Mouse (Mus musculus): ENCODE results near the gene Unc13b.

Gene Unc13b

GRCm38 (mm10) chr4:43058753-43059654 lies at the start of gene Unc13b:
Gene Unc13b (plus strand): TSS chr4:43058953.
- peak; percentile 95 to 98 for DNase-seq

DNA sequence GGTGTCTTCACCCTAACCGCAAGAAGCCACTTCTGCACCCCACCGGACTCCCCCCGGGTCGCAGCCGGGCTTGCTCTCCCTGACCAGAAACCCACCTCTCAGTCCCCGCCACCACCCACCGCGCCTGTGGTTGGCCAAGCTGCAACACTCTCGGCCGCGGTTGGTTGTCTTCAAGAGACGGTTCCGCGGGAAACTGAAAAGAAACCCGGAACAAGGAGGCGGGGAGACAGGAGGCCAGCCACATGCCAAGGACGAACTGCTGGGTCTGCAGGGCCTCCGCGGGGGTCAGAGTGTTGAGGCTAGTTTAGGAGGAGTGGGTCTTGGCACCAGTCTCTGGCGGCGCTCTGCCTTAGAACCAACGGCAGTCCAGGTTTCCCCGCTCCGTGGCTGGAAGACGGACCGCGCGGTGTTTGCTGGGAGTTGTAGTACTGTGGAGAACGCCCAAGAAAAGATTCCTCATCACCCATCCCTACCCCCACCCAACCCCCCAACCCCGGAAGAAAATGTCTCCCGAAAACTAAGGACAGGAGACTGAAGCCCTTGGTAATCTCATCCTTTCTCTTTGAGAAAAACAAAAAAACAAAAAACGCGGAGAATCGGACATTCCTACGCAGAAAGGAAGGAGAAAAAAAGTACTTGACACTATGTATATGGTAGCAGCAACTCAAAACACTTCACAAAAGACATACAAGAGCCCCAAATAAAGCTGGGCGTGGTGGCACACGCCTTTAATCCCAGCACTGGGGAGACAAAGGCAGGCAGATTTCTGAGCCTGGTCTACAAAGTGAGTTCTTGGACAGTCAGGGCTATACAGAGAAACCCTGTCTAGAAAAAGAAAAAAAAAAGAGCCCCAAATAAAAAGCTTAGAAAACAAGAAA lies 48.4 kb upstream of the Unc13b start, which contains the start of gene Fancg:
Gene Fancg, minus strand, starts transcription at position 346 of the 878 bp plus-strand sequence.
- peak; percentile 85 to 87 for DNase-seq

DNA sequence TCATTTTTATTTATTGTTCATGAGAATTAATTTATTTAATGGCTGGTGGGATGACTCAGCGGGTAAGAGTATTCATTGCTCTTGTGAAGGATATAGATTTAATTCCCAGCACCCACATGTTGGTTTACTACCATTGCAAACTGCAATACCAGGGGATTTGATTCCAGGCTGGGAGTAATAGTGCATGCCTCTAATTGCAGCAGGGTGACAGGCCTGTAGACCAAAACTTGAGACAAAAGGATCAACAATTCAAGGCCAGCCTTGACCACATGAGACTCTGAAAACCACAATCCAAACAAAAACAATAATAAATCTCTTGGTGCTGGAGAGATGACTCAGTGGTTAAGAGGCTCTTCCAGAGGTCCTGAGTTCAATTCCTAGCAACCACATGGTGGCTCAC lies 46.7 kb upstream of the Unc13b start:
- no peak for DNase-seq

DNA sequence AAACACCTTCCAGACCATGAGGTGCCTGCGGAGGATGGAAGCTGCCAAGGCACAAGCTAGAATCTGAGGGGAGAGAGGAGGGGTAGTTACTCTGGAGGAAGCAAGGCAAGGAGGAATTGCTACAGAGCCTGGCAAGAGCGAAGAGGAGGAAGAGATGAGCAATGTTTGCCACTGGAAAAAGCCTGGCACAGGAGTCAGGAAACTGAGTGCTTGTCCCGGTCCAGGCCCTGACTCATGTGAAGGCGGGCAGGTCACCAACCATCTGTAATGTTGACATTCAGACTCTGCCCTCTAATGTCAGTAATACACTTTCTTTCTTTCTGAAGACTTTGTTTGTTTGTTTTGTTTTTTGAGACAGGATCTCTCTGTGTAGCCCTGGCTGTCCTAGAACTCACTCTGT lies 40.6 kb upstream of the Unc13b start:
- DNase-seq: no peak

DNA sequence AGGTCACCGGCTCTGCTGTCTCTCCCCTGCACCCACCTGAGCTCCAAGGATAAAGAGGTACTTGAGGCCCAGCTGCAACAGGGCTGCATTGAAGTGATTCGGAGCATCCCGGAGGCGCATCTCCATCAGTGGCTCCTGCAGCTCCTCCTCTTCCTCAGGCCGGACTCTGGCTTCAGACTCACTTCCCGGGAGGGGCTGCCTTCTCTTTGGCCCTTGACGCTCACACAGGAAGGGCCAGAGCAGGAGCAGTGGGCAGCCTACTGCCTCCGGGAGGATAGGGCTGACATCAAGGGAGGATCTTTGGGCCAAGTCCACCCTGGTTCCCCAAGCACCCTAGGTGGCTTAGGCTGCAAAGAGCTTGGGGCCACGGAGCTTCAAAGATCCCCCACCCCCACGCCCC lies 39.6 kb upstream of the Unc13b start:
- DNase-seq: no peak

GRCm38 (mm10) chr4:43019641-43020465 lies 38.9 kb upstream of the Unc13b start:
- DNase-seq: no peak

DNA sequence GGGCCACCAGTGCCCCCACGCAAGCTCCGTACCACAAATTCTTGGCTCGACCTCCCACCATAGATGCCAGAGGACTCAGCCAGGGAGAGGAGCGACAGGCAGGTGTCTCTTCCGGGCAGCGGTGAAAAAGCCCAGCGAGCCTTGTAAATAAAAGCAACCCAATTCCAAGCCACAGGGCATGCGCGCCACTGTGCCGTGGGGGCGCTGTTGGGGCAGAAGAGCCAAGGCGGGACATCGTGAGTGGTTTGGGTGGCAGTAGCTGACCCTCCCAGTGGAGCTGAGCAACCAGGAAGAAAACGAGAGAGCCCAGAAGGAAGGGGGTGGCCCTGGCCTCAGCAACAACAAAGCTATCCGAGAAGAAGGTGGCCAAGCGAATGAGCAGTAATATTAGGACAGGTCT lies 37.9 kb upstream of the Unc13b start:
- DNase-seq: no peak

GRCm38 (mm10) chr4:43021341-43021740 lies 37.4 kb upstream of the Unc13b start:
- peak in 1 of 2 experiments; percentile 66 for DNase-seq

DNA sequence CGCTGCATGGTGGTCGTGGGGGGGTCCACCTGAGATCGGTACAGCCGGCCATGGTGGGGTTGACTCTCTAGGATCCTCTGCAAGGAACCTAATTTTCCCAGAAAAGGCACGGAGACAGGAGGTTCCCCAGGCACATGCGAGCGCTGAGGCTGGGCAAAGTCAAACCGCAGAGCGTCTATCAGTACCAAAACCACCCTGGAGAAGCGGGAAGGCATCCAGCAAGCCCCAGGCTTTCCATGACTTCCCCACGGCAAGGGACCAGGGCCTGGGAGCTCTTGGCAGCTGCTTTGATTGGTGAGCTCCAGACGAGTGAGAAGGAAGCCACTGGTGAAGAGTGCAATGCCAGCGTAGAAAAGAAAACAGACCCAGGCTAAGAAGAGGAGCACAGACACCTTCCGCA lies 34.1 kb upstream of the Unc13b start:
- peak; percentile 46 to 54 for DNase-seq

GRCm38 (mm10) chr4:43025084-43025960 lies 33.4 kb upstream of the Unc13b start, which contains the start of gene Pigo:
Gene Pigo (minus strand): TSS chr4:43025819.
- DNase-seq: peak; percentile 99

GRCm38 (mm10) chr4:43029121-43029520 lies 29.6 kb upstream of the Unc13b start:
- DNase-seq: no peak

GRCm38 (mm10) chr4:43029749-43030148 lies 29.0 kb upstream of the Unc13b start:
- DNase-seq: no peak

DNA sequence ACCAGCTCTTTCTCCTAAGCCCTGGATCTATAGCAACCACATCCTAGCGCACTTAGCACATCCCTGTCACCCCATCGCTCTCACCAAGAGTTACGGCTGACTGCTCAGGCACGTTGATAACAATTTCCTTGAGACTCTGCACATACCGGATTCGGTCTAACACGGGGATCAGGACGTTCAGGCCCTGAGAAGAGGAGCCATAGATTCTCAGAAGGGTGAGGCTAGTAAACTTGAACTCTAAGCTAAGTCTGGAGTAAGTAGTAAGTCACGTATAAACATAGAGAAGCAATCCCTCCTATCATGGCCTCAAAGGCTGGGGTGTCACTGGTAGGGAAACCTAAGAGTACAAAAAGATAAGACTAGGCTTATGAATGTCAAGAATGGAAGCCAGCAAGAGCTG lies 28.4 kb upstream of the Unc13b start:
- no peak for DNase-seq

DNA sequence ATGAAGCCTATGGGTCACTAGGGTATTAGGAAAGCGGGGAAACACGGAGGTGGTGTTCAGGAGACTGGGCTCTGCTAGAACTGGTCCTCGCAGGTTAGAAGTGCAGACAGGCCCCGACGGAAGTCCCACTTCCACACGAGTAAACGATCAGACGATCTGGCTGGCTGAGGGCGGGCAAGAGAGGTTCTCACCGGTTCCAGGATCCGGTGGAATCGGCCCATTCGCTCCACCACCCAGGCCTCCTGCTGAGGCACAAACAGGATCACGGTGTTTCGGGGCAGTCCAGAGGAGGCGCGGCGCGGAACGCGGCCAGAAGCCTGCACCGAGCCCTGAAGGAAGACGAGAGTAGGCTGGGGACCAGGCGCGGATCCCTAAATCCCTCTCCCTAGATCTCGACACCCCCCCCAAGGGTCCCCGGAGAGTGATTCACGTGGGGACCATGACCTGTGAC lies 27.9 kb upstream of the Unc13b start:
- DNase-seq: peak in 1 of 2 experiments; percentile 68

- peak; percentile 91 to 96 for DNase-seq
Observed at GRCm38 (mm10) chr4:43031237-43031995, 27.3 kb upstream of the Unc13b start, which contains the start of gene Stoml2. Gene Stoml2 (minus strand): TSS chr4:43031710.

DNA sequence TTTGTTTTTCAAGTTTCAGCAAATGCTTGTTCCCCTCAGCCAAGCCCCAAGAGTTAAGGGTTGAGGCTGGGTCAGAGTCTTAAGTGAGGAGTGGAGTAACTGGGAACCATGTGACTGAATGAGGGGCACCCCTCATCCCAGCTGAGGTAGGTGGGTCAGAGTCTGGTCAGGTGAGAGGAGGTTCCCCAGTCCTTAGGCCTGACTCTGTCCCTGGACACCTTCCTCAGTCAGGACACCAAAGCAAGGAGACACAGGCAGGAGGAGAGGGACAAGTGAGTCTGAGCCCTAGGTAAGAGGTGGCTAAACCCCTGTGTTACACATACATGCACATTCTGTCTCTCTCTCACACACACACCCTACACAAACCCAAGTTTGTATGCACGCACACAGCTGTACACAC lies 26.3 kb upstream of the Unc13b start:
- DNase-seq: no peak

GRCm38 (mm10) chr4:43033481-43033880 lies 25.3 kb upstream of the Unc13b start:
- no peak for DNase-seq

DNA sequence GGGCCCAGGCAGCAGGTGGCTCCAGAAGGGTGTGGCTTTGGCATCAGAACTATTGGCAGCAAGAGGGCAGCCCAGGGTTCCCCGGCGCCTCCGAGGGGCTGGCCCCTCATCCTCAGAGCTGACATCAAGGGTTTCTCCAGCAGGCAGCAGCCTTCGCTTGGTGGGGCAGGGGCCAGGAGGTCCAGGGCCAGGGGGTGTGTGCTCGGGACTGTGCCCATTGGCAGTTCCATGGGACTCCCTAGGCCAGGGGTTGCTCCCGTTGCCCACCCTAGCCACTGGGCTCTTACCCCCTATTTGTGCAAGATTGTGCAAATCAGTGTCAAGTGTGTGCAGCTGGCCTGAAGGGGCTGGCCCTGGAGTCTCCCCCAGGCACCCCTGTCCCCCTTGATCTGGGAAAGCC lies 22.9 kb upstream of the Unc13b start:
- no peak for DNase-seq

- DNase-seq: no peak
Observed at GRCm38 (mm10) chr4:43036356-43036755, 22.4 kb upstream of the Unc13b start.

DNA sequence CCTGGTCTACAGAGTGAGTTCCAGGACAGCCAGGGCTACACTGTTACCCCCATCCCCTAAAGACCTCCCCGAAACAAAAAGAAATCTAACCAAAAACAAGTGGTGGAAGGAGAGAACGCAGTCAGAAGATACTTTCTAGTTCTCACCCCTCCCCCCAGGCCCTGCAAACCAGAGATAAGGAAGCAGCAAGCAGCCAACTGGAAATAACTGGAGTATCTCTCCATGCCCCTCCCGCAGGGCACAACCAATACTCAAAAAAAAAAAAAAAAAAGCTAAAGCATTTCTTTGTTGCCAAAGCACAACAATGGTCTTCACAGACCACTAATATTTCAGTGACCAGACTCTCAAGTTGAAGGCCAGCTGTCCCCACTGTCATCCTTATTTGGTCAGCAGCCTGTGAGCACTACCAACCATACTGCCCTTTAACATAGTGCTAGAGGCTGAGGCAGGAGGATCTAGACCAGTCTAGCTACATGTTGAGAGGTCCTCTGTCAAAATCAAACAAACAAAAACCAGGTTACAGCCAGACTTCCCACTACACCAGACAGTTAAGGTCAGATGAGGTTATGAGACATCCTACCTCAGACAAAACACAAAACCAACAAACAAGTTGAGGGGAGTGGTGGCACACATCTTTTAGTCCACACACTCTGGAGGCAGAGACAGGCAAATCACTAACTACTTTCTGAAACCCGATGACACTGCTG lies 20.7 kb upstream of the Unc13b start:
- no peak for DNase-seq
